Mouse (Mus musculus) heart, postnatal 0 days (tissue): ENCODE data around the gene Mthfr.

Experiments
- CTCF ChIP-seq: IDR thresholded peaks from 2 replicates; pipeline ENCODE4 v1.5.1; 2016; ENCODE audit warnings: antibody characterized with exemption, control low read depth, low read depth
- EP300 ChIP-seq: IDR thresholded peaks from 2 replicates; pipeline ENCODE4 v1.6.1; 2016; ENCODE audit warnings: antibody characterized with exemption, low read depth

DNA sequence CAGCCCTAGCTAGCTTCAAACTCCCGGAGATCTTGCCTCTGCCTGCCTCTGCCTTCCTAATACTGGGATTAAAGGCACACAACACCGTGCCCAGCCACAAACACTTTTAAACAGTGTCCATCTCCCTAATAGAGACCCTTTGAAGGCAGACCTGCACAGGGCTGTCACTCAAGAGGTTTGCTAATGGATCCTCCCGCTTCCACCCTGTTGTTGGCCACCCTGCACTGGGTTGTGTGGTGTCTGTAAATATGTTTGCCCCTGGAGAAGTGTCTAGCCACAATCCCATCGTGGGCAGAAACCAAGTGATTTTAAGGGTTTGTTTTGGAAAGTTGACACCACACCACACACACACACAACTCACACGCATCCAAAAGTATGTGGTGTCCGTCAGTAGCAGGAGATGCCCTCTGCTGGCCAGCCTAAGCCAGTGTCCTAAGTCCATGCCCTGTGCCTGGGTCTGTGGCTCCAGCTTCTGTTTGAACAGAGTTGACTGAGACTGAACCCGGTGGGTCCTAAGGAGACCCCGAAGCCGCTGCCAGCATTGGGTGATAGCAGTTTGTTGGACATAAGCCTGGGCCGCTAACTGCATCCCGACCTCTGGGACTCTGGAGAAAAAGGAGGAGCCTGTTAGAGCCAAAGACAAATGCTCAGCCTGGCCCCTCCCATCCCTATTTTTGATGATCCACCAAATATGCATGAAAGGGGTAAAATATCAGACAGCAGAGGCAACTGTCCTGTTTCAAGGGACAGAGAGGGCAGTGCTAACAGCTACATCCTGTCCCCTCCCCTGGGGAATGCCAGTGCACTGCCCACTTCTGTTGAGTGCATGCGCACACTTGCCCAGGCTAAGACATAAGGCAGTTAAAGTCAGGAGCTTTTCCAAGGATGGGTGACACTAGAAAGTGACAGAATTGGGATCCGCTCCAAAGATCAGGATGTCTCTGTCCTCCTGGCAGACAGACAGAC lies 21.5 kb downstream of the Mthfr start:
- TF ChIP-seq CTCF (peak; percentile 62), EP300 (no peak)
